Mouse (Mus musculus) lung, postnatal 0 days (tissue): ENCODE results near the gene Bach2. TPM values are rescaled to one million over a fixed set of nuclear protein-coding genes. Genes with fewer than 3 reads are reported as not detected.
A peak's percentile ranks its signal among the peaks of the same experiment; 100 is the strongest.

Experiments
- ATAC-seq: fragments of 200-750 bp; cut with Nextera tagmentation; 2 replicates; pipeline ENCODE4 v1.8.0; 2017; ENCODE audit warnings: moderate library complexity
- DNase-seq: peaks from one replicate; pipeline ENCODE4 v3.0.0-alpha.2; 2016; ENCODE audit warnings: low spot score
- H3K27ac ChIP-seq: fragments of 300-500 bp; sonication (generic); 2 replicates; pipeline ENCODE4 v1.5.1; 2014; ENCODE audit warnings: antibody characterized with exemption, mild to moderate bottlenecking, low read length, mixed read lengths
- H3K27me3 ChIP-seq: fragments of 300-500 bp; sonication (generic); replicated peaks from 2 replicates; pipeline ENCODE4 v1.6.1; 2014; ENCODE audit warnings: low read length, mixed read lengths; ENCODE audit not compliant: insufficient read depth
- H3K36me3 ChIP-seq: fragments of 300-500 bp; sonication (generic); 2 replicates; pipeline ENCODE4 v1.6.1; 2014; ENCODE audit warnings: low read length, mixed read lengths; ENCODE audit not compliant: insufficient read depth
- H3K4me1 ChIP-seq: fragments of 300-500 bp; sonication (generic); 2 replicates; pipeline ENCODE4 v1.6.1; 2014; ENCODE audit warnings: antibody characterized with exemption, low read depth, low read length, mixed read lengths; ENCODE audit not compliant: insufficient read depth
- H3K4me2 ChIP-seq: fragments of 300-500 bp; sonication (generic); replicated peaks from 2 replicates; pipeline ENCODE4 v1.6.1; 2014; ENCODE audit warnings: low read depth, mild to moderate bottlenecking, low read length, moderate library complexity, mixed read lengths
- H3K4me3 ChIP-seq: fragments of 300-500 bp; sonication (generic); 2 replicates; pipeline ENCODE4 v1.5.1; 2014; ENCODE audit warnings: low read depth, low read length
- H3K9ac ChIP-seq: fragments of 300-500 bp; sonication (generic); replicated peaks from 2 replicates; pipeline ENCODE4 v1.6.1; 2014; ENCODE audit warnings: low read depth, mild to moderate bottlenecking
- H3K9me3 ChIP-seq: fragments of 300-500 bp; sonication (generic); 2 replicates; pipeline ENCODE4 v1.6.1; 2016; ENCODE audit warnings: low read length, mixed read lengths
- CTCF ChIP-seq: IDR thresholded peaks from 2 replicates; pipeline ENCODE4 v1.5.1; 2016; ENCODE audit warnings: antibody characterized with exemption, mild to moderate bottlenecking
- EP300 ChIP-seq: IDR thresholded peaks from 2 replicates; pipeline ENCODE4 v1.6.1; 2016; ENCODE audit warnings: antibody characterized with exemption, mild to moderate bottlenecking, control low read depth
- WGBS: fragments of 180-500 bp; shearing (Covaris S2); extraction: QIAGEN DNeasy Blood & Tissue Kit; methylation state at CpG from one replicate; pipeline ENCODE4 v1.1.7; 2014; 5-methylcytosine and 5-hydroxymethylcytosine counted together
- polyA plus RNA-seq: library from polyadenylated mRNA; unstranded; fragments of >200 nt; fragmentation: Nextera tagmentation; extraction: Ambion mirVana; gene quantifications from 2 replicates; pipeline ENCODE4 v1.2.1, GENCODE M21; 2015

The Bach2 gene
- polyA plus RNA-seq, 1 experiment from 2014 or later = 8.8 TPM

DNA sequence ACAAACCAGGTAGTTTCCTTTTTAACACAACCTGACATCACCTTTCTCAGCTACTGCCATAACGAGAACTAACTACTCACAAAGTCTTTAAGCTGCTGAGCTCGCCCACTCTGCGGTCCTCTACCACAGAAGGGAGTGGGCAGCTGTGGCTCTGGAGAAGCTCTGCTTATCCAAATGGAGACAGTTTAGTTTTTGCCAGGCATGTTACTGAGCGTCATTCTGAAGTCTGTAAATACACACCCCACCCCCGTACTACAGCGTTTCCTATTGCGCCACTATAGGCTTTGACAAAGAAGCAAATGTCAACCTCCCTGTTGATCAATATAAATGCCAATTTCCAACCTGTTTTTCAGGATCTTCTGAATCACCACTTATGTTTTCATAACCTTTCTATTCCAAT, 39.4 kb upstream of the Bach2 start:
- no peak overlapping the region for H3K4me3 ChIP-seq
- no peak for ATAC-seq
- peaks cover 4% of the 10 kb centered on the region; the same call in 1 of the 2 replicates for H3K4me1 ChIP-seq
- H3K36me3 ChIP-seq = no peaks in the 10 kb centered on the region
- H3K9ac ChIP-seq = no peak overlapping the region
- no peak for DNase-seq
- peak overlapping the region; percentile 54 for H3K27ac ChIP-seq
- no peak overlapping the region for H3K4me2 ChIP-seq
- TF ChIP-seq CTCF (no peak), EP300 (no peak)
- 65% methylated on average over 7 of the region's 7 CpGs for WGBS
- no peaks in the 10 kb centered on the region for H3K27me3 ChIP-seq
- H3K9me3 ChIP-seq = no peaks in the 10 kb centered on the region

DNA sequence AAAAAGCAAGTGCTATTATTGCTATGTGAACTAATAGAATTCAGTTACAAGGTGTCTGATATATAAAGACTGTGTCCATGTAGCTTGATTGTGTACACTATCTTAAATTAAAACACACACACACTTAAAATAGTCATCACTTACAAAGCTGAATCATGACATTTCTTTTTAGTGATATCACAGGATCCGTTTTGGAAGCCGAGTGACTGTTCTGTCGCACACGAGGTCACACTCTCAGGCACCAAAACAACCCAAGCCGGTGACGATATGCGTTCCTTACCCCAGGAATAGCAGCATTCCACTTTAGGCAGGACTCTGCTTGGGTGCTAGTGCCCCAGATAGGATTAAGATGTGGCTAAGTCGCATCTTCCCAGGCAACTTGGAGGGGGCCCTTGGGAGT, 37.5 kb upstream of the Bach2 start:
- Histone ChIP-seq H3K36me3 (no peaks in the 10 kb centered on the region), H3K9me3 (no peaks in the 10 kb centered on the region), H3K4me3 (no peak overlapping the region), H3K9ac (no peak overlapping the region), H3K27ac (no peak overlapping the region), H3K4me2 (no peak overlapping the region), H3K4me1 (peaks cover 4% of the 10 kb centered on the region; the same call in 1 of the 2 replicates), H3K27me3 (no peaks in the 10 kb centered on the region)
- 72% methylated on average over 8 of the region's 8 CpGs for WGBS
- ATAC-seq = no peak
- DNase-seq = no peak
- TF ChIP-seq EP300 = no peak
- no peak for TF ChIP-seq CTCF

DNA sequence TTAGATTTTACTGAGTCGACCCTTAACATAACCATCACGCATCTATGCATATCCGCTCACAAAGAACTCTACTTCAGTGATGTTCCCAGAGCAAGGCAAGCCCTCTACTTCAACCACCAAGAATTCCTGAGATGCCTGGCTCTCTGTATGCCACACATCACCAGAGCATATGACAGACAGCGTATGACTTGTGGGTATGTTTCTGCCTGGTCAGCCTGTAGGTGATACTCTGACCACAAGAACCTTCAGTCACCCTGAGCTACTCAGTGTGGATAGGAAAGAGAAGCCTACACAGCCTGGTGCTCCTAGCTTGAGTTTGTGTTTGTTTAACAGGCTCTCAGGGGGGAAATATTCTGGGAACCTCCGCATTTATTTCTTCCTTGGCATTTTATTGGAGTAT, 36.2 kb upstream of the Bach2 start:
- TF ChIP-seq CTCF (no peak), EP300 (no peak)
- WGBS = 81% methylated on average over 5 of the region's 5 CpGs
- Histone ChIP-seq H3K27ac (no peak overlapping the region), H3K9ac (no peak overlapping the region), H3K4me3 (no peak overlapping the region), H3K9me3 (no peaks in the 10 kb centered on the region), H3K4me1 (0 out of 2 replicates have a peak, but pooled peaks cover 4% of the 10 kb centered on the region), H3K36me3 (no peaks in the 10 kb centered on the region), H3K27me3 (no peaks in the 10 kb centered on the region), H3K4me2 (no peak overlapping the region)
- no peak for DNase-seq
- no peak for ATAC-seq

DNA sequence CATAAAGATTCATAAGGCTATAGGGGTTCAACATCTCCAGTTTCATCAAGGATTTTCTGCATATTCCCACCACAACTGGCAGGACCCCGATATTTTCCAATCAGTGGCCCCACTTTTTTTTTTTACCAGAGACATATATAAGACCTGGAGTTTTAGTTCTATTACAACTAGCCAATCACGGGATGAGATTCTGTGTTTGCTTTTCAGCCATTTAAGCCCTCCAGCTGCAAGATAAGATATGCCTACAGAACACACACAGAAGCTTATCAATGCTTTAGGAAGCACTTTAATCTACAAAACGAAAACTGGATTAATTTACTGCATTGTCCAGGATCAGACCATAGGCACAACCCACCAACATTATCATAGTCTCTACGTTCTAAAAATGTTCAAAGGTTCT, 33.8 kb upstream of the Bach2 start:
- H3K4me1 ChIP-seq = no peaks in the 10 kb centered on the region
- no peak overlapping the region for H3K9ac ChIP-seq
- ATAC-seq = no peak
- no peak for DNase-seq
- H3K9me3 ChIP-seq = no peaks in the 10 kb centered on the region
- no peak overlapping the region for H3K27ac ChIP-seq
- WGBS = 57% methylated on average over 4 of the region's 4 CpGs
- no peak overlapping the region for H3K4me3 ChIP-seq
- TF ChIP-seq EP300 (no peak), CTCF (no peak)
- no peak overlapping the region for H3K4me2 ChIP-seq
- H3K27me3 ChIP-seq = no peaks in the 10 kb centered on the region
- H3K36me3 ChIP-seq = no peaks in the 10 kb centered on the region

DNA sequence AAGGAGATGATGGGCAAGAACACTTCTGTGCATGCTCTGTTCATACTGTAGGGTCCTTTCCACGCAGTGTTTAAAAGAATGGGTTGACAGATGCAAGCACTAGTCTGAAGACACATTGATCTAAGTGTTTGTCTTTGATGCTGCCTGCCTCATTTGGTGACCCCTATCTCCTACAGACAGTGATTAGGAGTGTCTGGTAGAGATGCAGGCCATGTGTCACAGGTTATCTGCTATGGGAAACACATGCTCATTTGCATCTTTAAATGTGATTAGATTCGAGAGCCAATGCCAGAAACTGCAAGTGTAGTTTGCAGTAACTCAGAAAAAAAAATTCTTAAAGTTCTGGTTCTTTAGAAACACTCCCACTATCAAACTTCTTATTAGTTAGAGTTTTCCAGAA, 32.8 kb upstream of the Bach2 start:
- Histone ChIP-seq H3K27me3 (no peaks in the 10 kb centered on the region), H3K4me2 (no peak overlapping the region), H3K4me3 (no peak overlapping the region), H3K27ac (no peak overlapping the region), H3K9me3 (no peaks in the 10 kb centered on the region), H3K9ac (no peak overlapping the region), H3K36me3 (no peaks in the 10 kb centered on the region), H3K4me1 (no peaks in the 10 kb centered on the region)
- WGBS = 26% methylated on average over 2 of the region's 2 CpGs
- DNase-seq (no peak), ATAC-seq (no peak)
- TF ChIP-seq EP300 (no peak), CTCF (no peak)

DNA sequence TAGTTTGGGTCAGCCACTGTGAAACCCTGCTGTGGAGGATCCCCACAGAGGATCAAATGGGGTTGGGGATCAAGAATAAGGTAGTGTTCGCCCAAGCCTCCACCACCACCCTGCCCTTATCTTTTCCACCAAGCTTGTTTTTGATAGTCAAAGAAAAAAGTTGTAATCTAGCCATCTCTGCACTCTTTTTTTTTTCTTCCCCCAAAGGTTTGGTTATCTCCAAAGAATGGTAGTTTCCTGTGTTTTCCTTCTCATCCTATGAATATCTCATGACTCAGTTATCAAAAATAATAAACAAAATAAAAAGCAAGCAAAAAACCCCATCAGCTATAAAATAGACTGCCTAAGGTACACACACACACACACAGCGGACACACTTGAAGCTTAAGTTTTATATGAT, 28.6 kb upstream of the Bach2 start:
- DNase-seq = no peak
- no peaks in the 10 kb centered on the region for H3K36me3 ChIP-seq
- H3K27ac ChIP-seq = no peak overlapping the region
- TF ChIP-seq CTCF (no peak), EP300 (no peak)
- H3K27me3 ChIP-seq = no peaks in the 10 kb centered on the region
- H3K4me2 ChIP-seq = no peak overlapping the region
- H3K4me1 ChIP-seq = no peaks in the 10 kb centered on the region
- no peak for ATAC-seq
- WGBS = 82% methylated on average over 2 of the region's 2 CpGs
- no peaks in the 10 kb centered on the region for H3K9me3 ChIP-seq
- no peak overlapping the region for H3K4me3 ChIP-seq
- no peak overlapping the region for H3K9ac ChIP-seq
